Mouse (Mus musculus) cortical plate, adult 2 months (tissue): ENCODE measurements around the gene Gm10668. TPM values are rescaled to one million over a fixed set of nuclear protein-coding genes. Genes with fewer than 3 reads are reported as not detected.
"Not testable (repeated sequence)": the region's sequence is repeated elsewhere in the genome, so short reads cannot be mapped to it uniquely, and the experiment has no call there.

ENCODE experiments used
- H3K27ac ChIP-seq: fragments of 200-500 bp; 2 replicates; pipeline ENCODE4 v1.5.1; 2012; ENCODE audit warnings: low read length, control low read depth, inconsistent platforms; ENCODE audit not compliant: insufficient read depth
- H3K4me1 ChIP-seq: fragments of 200-500 bp; 2 replicates; pipeline ENCODE4 v1.6.1; 2011; ENCODE audit warnings: low read length; ENCODE audit not compliant: control insufficient read depth, insufficient read depth
- H3K4me3 ChIP-seq: fragments of 200-500 bp; 2 replicates; pipeline ENCODE4 v1.5.1; 2011; ENCODE audit warnings: mild to moderate bottlenecking, low read length, control low read depth; ENCODE audit not compliant: insufficient read depth
- polyA plus RNA-seq: library from polyadenylated mRNA; depleted of rRNA; stranded (reverse); fragments of >200 nt; gene quantifications from 2 replicates; pipeline ENCODE4 v1.2.3, GENCODE M21; 2012; rRNA removed

The Gm10668 gene
- not detected in 2 replicates for polyA plus RNA-seq

DNA sequence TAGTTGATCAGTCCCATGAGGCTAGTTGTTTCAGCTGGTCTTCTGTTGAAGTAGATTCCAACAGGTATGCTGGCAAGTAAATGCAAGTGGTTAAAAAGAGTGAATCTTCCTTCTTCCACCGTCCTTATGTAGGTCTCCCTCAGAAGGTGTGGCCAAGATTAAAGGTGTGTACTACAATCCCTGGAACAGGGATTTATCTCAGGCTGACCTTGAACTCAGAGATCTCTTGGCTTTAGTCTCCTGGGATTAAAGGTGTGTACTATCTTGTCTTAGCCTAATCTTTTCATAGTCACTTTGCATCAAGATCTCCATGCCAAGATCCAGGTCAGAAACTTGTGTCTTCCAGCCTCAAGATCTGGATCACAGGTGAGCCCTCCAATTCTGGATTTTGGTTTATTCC, at the start of gene Gm10668:
TSS of gene Gm10668 (minus strand) at position 101 of the 400 bp plus-strand sequence.
- not testable (repeated sequence) for H3K4me3 ChIP-seq, H3K4me1 ChIP-seq, H3K27ac ChIP-seq

DNA sequence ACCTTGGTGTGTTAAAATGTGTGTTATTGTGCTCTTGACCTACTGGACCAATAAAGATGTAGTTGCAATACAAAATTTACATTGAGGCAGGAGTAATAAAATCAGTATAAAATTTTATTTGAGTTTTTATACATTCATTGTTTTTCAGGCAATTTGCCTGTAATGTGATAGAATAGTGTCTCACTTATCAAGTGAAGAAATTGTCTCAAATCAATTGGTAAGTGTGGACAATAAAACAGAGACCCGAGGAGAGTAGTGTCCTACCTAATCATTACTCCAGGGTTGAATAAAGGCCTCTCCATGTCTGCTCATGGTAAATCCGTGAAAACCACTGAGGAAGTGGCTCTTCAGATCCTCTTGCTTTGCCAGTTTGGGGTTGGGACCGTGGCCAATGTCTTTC, 40.5 kb upstream of the Gm10668 start, which contains the start of gene Vmn1r112:
TSS of gene Vmn1r112 (plus strand) at position 301 of the 400 bp plus-strand sequence.
- H3K27ac ChIP-seq, H3K4me3 ChIP-seq, H3K4me1 ChIP-seq: not testable (repeated sequence)

DNA sequence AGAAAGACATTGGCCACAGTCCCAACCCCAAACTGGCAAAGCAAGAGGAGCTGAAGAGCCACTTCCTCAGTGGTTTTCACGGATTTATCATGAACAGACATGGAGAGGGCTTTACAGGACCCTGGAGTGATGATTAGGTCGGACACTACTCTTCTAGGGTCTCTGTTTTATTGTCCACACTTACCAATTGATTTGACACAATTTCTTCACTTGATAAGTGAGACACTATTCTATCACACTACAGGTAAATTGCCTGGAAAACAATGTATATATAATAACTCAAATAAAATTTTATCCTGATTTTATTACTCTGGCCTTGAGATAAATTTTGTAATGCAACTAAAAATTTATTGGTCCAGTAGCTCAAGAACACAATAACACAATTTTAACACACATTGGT, 27.3 kb downstream of the Gm10668 start, which contains the start of gene Vmn1r111:
TSS of gene Vmn1r111 (minus strand) at position 101 of the 400 bp plus-strand sequence.
- H3K4me1 ChIP-seq, H3K27ac ChIP-seq, H3K4me3 ChIP-seq: not testable (repeated sequence)

Other genes with a start within 250 kb of the Gm10668 start
- not detected in 2 replicates for gene Vmn1r103, start 220.1 kb downstream of the Gm10668 start, polyA plus RNA-seq
- gene Vmn1r104, start 196.8 kb downstream of the Gm10668 start, polyA plus RNA-seq: not detected in 2 replicates
- gene Gm5726, start 184.9 kb downstream of the Gm10668 start, polyA plus RNA-seq: not detected in 2 replicates
- gene Gm4141, start 154.4 kb downstream of the Gm10668 start, polyA plus RNA-seq: not detected in 2 replicates
- not detected in 2 replicates for gene Gm4513, start 131.6 kb downstream of the Gm10668 start, polyA plus RNA-seq
- gene Vmn1r107, start 61.7 kb downstream of the Gm10668 start, polyA plus RNA-seq: not detected in 2 replicates
- gene Vmn1r111, start 27.4 kb downstream of the Gm10668 start, polyA plus RNA-seq: not detected in 2 replicates
- gene Vmn1r112, start 40.6 kb upstream of the Gm10668 start, polyA plus RNA-seq: not detected in 2 replicates
- gene Vmn1r113, start 56.7 kb upstream of the Gm10668 start, polyA plus RNA-seq: not detected in 2 replicates
- gene Vmn1r114, start 81.6 kb upstream of the Gm10668 start, polyA plus RNA-seq: not detected in 2 replicates
- gene Vmn1r115, start 114.4 kb upstream of the Gm10668 start, polyA plus RNA-seq: not detected in 2 replicates
- not detected in 2 replicates for gene Vmn1r116, start 141.6 kb upstream of the Gm10668 start, polyA plus RNA-seq
- not detected in 2 replicates for gene Vmn1r117, start 153.5 kb upstream of the Gm10668 start, polyA plus RNA-seq
- gene Vmn1r118, start 181.7 kb upstream of the Gm10668 start, polyA plus RNA-seq: not detected in 2 replicates